Mouse (Mus musculus) left cerebral cortex, postnatal 25 days (tissue): ENCODE data around the gene 1700088E04Rik. TPM values are rescaled to one million over a fixed set of nuclear protein-coding genes. Genes with fewer than 3 reads are reported as not detected.

Experiments used
- DNase-seq, 2 experiments: peaks; one replicate each; pipeline ENCODE4 v3.0.0; 2022; ENCODE audit warnings: low spot score in 2 of 2, mixed read lengths in 1 of 2
- intact Hi-C: fragments of 180-260 bp; cut with DNase I; formaldehyde crosslinking; loops from one replicate; pipeline ENCODE4 v1.15.1; 2025
- total RNA-seq, 2 experiments: library from RNA; stranded (reverse); gene quantifications; 2 replicates each; pipeline ENCODE4 v1.2.3; 2021

1700088E04Rik gene
- total RNA-seq, 2 experiments from 2014 or later = 11.7 to 12.2 TPM

DNA sequence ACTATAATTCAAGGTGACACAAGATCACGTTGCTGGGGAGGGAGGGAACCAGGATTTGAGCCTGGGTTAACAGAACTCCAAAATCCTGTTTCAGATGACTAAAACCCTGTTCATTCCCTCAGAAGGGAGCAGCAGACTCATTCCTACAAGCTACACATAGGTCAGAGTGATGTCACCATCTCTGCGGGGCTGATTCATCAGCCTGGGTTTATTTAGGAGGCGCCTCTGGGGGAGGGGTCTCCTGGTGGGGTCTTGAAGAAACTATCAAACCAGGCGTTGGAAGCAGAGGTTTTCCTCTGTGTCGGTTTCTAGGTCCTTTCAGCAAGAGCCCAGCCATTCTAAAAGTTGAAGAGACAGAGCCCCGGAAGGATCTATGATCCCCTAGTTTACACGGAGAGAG lies 33.1 kb downstream of the 1700088E04Rik start:
- intact Hi-C loops = no loop called here

GRCm38 (mm10) chr15:79105804-79106203 lies 35.2 kb downstream of the 1700088E04Rik start:
- no peak for DNase-seq
- intact Hi-C loops = no loop called here

More for the DNA sequence above, 33.1 kb downstream of the 1700088E04Rik start:
- no peak for DNase-seq

- intact Hi-C loops = no loop called here
- DNase-seq = peak in 1 of 2 experiments; percentile 33
Observed at GRCm38 (mm10) chr15:79103264-79103663, 37.8 kb downstream of the 1700088E04Rik start.

GRCm38 (mm10) chr15:79101531-79101930 lies 39.5 kb downstream of the 1700088E04Rik start:
- intact Hi-C loops = no loop called here
- no peak for DNase-seq

- intact Hi-C loops = no loop called here
- DNase-seq = no peak
Observed at GRCm38 (mm10) chr15:79100391-79100790, 40.7 kb downstream of the 1700088E04Rik start.

DNA sequence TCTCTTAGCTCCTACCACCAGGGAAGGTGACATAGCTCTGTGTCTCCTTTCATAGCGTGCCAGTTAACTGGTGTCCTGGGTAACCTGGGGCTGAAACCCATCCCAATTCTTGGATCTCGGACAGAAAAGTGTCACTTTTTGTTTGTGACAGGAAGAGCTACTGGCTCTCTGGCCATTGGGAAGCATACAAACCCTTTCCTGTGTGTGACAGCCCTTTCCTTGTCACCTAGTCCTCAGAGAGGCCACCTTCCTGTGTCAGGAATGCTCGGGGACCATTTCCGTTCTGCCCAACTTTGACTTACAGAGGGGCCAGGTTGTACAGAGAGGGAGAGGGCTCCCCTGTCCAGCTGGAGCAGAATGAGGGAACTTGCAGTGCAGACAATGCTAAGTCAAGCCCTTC lies 41.6 kb downstream of the 1700088E04Rik start:
- intact Hi-C loops = no loop called here
- no peak for DNase-seq

- no peak for DNase-seq
- intact Hi-C loops = no loop called here
Observed at GRCm38 (mm10) chr15:79098868-79099267, 42.2 kb downstream of the 1700088E04Rik start.

DNA sequence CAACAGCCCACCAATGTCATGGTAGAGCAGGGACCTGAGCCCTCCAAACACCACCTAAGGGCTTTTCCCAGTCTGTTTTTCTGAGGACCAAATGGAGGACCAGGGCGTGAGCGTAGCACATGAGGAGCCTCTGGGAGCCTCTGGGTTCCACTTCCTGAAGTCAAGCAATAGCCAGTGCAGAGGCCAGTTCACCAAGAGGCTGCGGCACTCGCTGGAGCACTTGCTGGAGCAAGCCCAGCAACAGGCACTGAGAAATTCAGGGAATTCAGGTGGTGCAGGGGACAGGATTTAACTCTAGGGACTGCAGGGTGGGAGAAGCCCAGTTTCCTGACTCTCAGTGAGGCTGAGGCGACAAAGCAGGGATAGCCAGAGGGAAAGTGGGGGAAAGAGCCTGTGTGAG lies 42.8 kb downstream of the 1700088E04Rik start:
- no peak for DNase-seq
- intact Hi-C loops = no loop called here

DNA sequence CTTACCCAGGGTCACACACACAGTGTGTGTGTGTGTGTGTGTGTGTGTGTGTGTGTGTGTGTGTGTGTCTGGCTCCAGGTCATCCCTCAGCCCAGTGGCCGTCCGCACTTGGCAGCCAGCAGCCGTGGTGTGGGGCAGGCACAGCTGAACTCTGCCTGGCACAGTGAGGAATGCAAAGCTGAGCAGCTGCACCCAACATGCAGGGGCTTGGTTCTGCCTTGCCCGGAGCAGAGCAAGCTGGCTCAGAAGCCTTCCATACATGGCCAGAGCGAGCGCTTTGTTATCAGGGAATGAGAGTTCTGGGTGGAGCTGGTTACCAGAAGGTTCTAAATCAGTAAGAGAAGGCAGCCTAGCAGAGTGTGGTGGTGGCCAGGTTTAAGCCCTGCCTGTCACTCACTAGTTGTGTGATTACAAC lies 43.4 kb downstream of the 1700088E04Rik start:
- intact Hi-C loops = no loop called here
- DNase-seq = peak in 1 of 2 experiments; percentile 38

- intact Hi-C loops = no loop called here
- no peak for DNase-seq
Observed at GRCm38 (mm10) chr15:79097135-79097534, 43.9 kb downstream of the 1700088E04Rik start.

DNA sequence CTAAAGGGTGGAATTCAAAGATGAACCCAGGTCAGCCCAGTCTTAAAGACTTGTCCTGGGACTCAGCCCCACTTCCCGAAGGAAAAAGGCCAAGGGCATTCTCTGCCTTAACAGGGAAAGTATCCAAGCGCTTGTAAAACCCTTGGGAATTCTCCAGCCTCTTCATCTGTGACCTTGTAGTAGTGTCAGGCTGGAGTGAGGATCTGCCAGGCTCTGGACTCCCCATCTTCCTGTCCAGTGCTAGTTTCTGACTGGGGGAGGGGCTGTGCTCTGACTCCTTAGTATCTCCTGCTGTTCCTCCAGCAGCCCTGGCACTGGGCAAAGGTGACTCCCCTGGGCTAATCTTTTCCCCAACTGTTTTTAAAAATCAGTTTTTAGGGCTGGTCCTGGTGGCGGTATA lies 44.5 kb downstream of the 1700088E04Rik start:
- DNase-seq = no peak
- intact Hi-C loops = no loop called here

- DNase-seq = no peak
- intact Hi-C loops = no loop called here
Observed at GRCm38 (mm10) chr15:79095483-79095882, 45.6 kb downstream of the 1700088E04Rik start.

- DNase-seq = peak in 1 of 2 experiments; percentile 48
- intact Hi-C loops = loop anchor here (5.0 kb wide), 2 partner anchors 34 to 54 kb away; no protein-coding TSS in a partner anchor
Observed at GRCm38 (mm10) chr15:79093083-79093839, 47.8 kb downstream of the 1700088E04Rik start.

DNA sequence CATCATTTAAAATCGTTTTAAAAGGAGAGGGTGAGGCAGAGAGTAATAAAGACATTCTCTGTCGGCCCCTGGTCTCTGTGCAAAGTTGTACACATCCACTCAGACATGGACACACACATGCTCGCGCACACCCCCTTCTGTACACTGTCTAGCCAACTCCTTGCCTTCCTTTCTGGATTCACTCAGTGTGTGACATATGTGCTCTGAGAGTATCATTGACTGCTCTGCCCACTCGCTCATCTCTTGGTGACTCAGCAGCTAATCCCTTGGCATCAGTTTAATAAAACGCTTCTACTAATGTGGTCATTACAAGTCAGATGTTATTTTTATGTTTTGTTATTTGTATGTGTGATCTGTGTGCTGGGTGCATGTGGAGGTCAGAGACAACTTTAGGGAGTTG lies 48.8 kb downstream of the 1700088E04Rik start:
- DNase-seq = no peak
- intact Hi-C loops = loop anchor here (5.0 kb wide), 2 partner anchors 35 to 55 kb away; no protein-coding TSS in a partner anchor

DNA sequence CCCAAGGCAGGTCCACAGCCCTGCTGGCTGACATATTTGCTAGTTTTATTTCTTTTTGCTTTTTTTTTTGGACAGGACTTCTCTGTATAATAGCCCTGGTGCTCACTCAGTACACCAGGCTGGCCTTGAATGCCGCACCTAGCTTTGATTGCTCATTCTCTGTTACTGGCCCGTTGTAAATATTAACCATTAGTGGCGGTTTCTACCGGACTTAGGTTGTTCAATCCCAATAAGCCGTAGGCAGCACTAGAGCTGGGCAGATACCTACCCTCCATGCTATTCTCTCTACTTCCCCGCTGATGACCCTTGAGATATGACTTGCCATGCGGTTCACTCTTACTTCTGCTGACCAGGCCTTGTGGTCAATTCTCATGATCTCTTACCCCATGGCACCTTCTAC lies 61.5 kb downstream of the 1700088E04Rik start:
- DNase-seq = no peak
- intact Hi-C loops = no loop called here

Other genes with a start within 250 kb of the 1700088E04Rik start
- under 1 TPM; 0.48 to 0.73 TPM for gene Gm49510, start 241.6 kb downstream of the 1700088E04Rik start, total RNA-seq
- gene Sh3bp1, start 241.5 kb downstream of the 1700088E04Rik start, total RNA-seq = 10 to 100 TPM; 20.4 to 24.3 TPM
- gene Pdxp, start 227.3 kb downstream of the 1700088E04Rik start, total RNA-seq = 100 to 1,000 TPM; 165 to 180 TPM
- gene Lgals1, start 214.5 kb downstream of the 1700088E04Rik start, total RNA-seq = 10 to 100 TPM; 19.6 to 21.3 TPM
- 10 to 100 TPM; 37.7 to 37.9 TPM for gene Nol12, start 206.3 kb downstream of the 1700088E04Rik start, total RNA-seq
- gene Triobp, start 193.5 kb downstream of the 1700088E04Rik start, total RNA-seq = 10 to 100 TPM; 16.4 to 16.8 TPM
- 10 to 100 TPM; 91.8 to 96.6 TPM for gene H1f0, start 112.8 kb downstream of the 1700088E04Rik start, total RNA-seq
- under 1 TPM; 0.53 to 0.55 TPM for gene Galr3, start 99.4 kb downstream of the 1700088E04Rik start, total RNA-seq
- gene Ankrd54, start 78.4 kb downstream of the 1700088E04Rik start, total RNA-seq = 10 to 100 TPM; 19.1 to 21.1 TPM
- 10 to 100 TPM; 66.3 to 69.3 TPM for gene Eif3l, start 66.1 kb downstream of the 1700088E04Rik start, total RNA-seq
- gene Micall1, start 32.4 kb downstream of the 1700088E04Rik start, total RNA-seq = 10 to 100 TPM; 23.8 to 24.1 TPM
- 100 to 1,000 TPM in 1 of 2 experiments, 10 to 100 TPM in 1; 98.4 to 106 TPM for gene Polr2f, start 244 bp downstream of the 1700088E04Rik start, total RNA-seq
- gene Sox10, start 24.0 kb upstream of the 1700088E04Rik start, total RNA-seq = 10 to 100 TPM; 24.5 to 25.4 TPM
- 10 to 100 TPM; 49.9 to 54.6 TPM for gene Pick1, start 87.9 kb upstream of the 1700088E04Rik start, total RNA-seq
- under 1 TPM; 0.37 to 0.53 TPM for gene Gm49486, start 88.1 kb upstream of the 1700088E04Rik start, total RNA-seq
- gene Slc16a8, start 113.5 kb upstream of the 1700088E04Rik start, total RNA-seq = under 1 TPM in 1 of 2 experiments, not detected in 1; 0.37 TPM
- gene Baiap2l2, start 144.3 kb upstream of the 1700088E04Rik start, total RNA-seq = 1 to 10 TPM; 2.3 to 3.7 TPM
- 10 to 100 TPM; 20.6 to 22.4 TPM for gene Pla2g6, start 187.1 kb upstream of the 1700088E04Rik start, total RNA-seq
- gene Maff, start 205.4 kb upstream of the 1700088E04Rik start, total RNA-seq = 1 to 10 TPM; 1.3 to 1.8 TPM